Mouse (Mus musculus) gastrocnemius, postnatal 4 days (tissue): ENCODE measurements at regions not wholly inside any gene's neighbourhood (a gene's known extent, or its start where the extent isn't known, plus 50 kb on each side); places are given as distances from the start of the nearest gene placed in this dataset.

ENCODE experiments used
- DNase-seq, 2 experiments: peaks; one replicate each; pipeline ENCODE4 v3.0.0; 2021 to 2022; ENCODE audit warnings: low spot score in 2 of 2, mixed read lengths in 2 of 2

GRCm38 (mm10) chr13:72266174-72266768 lies 302.7 kb upstream of the Irx1 start:
- no peak for DNase-seq

GRCm38 (mm10) chr13:72280343-72280742 lies 316.8 kb upstream of the Irx1 start:
- DNase-seq = no peak

GRCm38 (mm10) chr13:72280871-72281270 lies 317.3 kb upstream of the Irx1 start:
- DNase-seq = no peak

- DNase-seq = no peak
These were observed 319.2 kb upstream of the Irx1 start for GRCm38 (mm10) chr13:72282764-72283163.

- peak in 1 of 2 experiments; percentile 18 for DNase-seq
These were observed 320.2 kb upstream of the Irx1 start for GRCm38 (mm10) chr13:72283701-72284100.

- no peak for DNase-seq
These were observed 322.8 kb upstream of the Irx1 start for GRCm38 (mm10) chr13:72286301-72286700.

- DNase-seq = no peak
These were observed 325.0 kb upstream of the Irx1 start for GRCm38 (mm10) chr13:72288381-72289092.

GRCm38 (mm10) chr13:72289093-72289501 lies 325.6 kb upstream of the Irx1 start:
- DNase-seq = no peak

GRCm38 (mm10) chr13:72292361-72292760 lies 328.8 kb upstream of the Irx1 start:
- DNase-seq = no peak

GRCm38 (mm10) chr13:72293059-72293694 lies 329.7 kb upstream of the Irx1 start:
- DNase-seq = no peak

- no peak for DNase-seq
These were observed 330.3 kb upstream of the Irx2 start for GRCm38 (mm10) chr13:72298264-72298870.

GRCm38 (mm10) chr13:72299660-72300059 lies 329.0 kb upstream of the Irx2 start:
- no peak for DNase-seq

GRCm38 (mm10) chr13:72301114-72301513 lies 327.5 kb upstream of the Irx2 start:
- no peak for DNase-seq

- no peak for DNase-seq
These were observed 326.8 kb upstream of the Irx2 start for GRCm38 (mm10) chr13:72301841-72302240.

GRCm38 (mm10) chr13:72302436-72303125 lies 326.0 kb upstream of the Irx2 start:
- DNase-seq = no peak

GRCm38 (mm10) chr13:72303126-72303760 lies 325.4 kb upstream of the Irx2 start:
- no peak for DNase-seq

- DNase-seq = no peak
These were observed 304.5 kb upstream of the Irx2 start for GRCm38 (mm10) chr13:72324041-72324690.

GRCm38 (mm10) chr13:72326201-72326600 lies 302.4 kb upstream of the Irx2 start:
- DNase-seq = peak in 1 of 2 experiments; percentile 78

GRCm38 (mm10) chr13:72345647-72346133 lies 282.9 kb upstream of the Irx2 start:
- DNase-seq = no peak
